Mouse (Mus musculus): ENCODE results near the gene Abhd12b.
A peak's percentile ranks its signal among the peaks of the same experiment; 100 is the strongest.

Gene Abhd12b

GRCm38 (mm10) chr12:70153842-70154241, at the start of gene Abhd12b:
Abhd12b (plus strand) TSS chr12:70154142.
- no peak for DNase-seq

- no peak for DNase-seq
Measured at GRCm38 (mm10) chr12:70104199-70104598, 49.7 kb upstream of the Abhd12b start.

DNA sequence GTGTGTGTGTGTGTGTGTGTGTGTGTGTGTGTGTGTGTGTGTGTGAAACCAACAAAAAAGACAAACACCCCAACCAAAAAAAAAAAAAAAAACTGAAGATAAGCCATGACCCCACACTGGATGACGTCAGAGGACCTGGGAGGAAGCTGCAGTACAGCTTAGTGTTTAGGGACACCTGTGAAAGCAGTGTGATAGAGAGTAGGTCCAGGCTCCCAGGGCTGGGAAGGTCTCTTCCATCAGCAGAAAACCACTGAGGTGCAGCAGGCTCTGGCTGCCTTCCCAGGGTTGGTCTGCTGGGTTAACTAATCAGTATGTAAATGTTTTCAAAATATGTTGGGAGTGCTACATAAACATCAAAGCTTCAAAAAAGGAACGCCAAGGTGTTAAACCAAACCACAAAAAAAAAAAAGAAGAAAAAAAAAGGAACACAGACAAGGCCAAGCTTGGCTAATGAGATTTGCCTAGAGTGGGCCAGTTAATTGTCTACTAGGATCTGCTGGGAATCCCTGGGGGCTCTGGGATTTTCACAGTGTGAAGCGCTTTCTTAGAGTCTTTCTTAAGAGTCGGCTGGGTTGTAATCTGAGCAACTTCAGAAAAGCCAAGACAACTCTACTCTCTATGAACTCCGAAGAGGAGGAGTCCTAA, 49.0 kb upstream of the Abhd12b start:
- DNase-seq, result no peak

GRCm38 (mm10) chr12:70105885-70106284, 48.1 kb upstream of the Abhd12b start:
- no peak for DNase-seq

- no peak for DNase-seq
Measured at GRCm38 (mm10) chr12:70106508-70106907, 47.4 kb upstream of the Abhd12b start.

DNA sequence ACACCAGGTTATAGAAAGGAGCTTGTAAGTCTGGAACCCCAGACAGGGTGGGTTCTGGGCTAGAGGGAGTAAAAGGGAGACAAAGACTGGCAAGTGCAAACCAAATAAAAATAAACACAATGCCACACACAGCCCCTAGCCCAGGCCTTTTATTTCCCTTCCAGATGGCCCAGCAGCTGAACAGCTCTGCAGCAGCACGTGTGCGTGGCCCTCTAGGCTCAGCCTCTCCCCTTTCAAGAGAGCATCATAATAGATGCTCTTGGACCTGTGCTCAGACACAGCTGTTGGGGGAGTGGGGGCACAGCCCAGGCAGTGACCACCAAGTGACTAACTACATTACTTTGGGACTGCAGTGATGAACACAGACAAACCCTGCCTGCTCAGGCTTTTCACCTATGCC, 45.8 kb upstream of the Abhd12b start:
- DNase-seq, result no peak

GRCm38 (mm10) chr12:70109921-70110320, 44.0 kb upstream of the Abhd12b start:
- no peak for DNase-seq

DNA sequence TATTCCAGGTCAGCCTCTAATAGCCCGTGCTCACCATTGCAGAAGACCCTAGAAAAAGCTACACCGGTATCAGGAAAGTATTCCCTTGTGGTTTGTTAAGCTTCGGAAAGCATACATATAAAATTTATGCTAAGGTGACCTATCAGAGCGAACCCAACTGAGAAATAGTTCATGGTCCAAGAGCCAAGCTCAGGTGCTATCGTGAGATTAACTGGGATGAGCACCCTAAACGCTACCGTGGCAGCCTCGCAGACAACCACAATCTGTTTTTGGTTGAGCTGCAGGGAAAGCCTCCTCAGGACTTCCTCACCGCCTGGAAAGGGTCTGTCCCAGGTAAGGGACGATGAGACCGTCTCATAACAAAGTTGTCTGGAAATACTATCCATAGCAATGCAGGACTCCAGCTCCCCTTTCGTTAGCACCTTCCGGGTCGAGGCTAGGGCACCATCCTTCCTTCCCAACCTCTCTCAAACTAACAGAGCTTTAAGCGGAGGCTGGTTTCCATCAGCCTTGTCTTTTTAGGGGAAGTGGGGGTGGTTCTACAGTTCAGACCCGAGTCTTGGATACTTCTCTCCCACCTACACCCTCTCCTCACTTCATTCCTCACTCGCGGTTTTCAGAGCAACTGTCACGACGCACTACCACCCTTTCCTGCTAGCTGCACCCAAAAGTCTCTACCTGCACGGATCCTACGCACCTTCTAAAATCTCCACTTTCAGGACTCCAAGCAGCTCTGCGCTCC, 43.4 kb upstream of the Abhd12b start:
- no peak for DNase-seq

GRCm38 (mm10) chr12:70111117-70111366, 42.9 kb upstream of the Abhd12b start:
- no peak for DNase-seq

DNA sequence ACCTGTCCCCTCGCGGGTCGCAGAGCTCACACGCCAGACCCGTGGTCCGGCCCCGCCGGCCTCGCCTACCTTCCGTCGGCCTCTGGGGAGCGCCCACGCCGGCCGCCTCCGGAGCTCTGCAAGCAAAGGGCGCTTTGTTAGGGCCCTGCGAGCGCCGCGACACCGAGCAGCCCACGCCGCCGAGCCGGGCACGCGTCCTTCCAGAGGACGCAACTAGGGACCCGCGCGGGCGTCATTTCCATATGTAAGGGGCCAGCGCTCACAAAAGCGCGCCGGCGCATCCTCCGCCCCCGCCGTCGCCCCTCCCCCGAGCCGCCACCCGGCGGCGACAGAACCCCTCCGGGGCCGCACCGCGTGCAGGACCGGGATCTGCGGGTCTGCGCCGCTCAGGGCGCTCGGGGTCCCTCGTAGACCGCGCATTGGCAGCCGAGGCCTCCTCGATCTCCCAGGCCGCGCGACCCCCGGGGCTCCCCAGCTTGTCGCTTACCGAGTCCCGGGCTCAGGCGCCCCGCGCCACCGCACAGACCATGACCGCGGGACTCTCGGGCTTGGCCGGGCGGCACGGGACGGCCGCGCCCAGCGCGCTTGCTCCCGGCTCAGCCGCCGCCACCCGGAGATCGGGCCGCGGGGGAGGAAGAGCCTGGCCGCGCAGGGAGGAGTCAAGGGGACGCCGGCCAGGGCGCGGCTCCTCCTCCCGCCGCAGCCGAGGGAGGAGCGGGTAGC, 42.4 kb upstream of the Abhd12b start:
- peak; percentile 62 for DNase-seq

- DNase-seq, result no peak
Measured at GRCm38 (mm10) chr12:70112090-70112383, 41.9 kb upstream of the Abhd12b start.

DNA sequence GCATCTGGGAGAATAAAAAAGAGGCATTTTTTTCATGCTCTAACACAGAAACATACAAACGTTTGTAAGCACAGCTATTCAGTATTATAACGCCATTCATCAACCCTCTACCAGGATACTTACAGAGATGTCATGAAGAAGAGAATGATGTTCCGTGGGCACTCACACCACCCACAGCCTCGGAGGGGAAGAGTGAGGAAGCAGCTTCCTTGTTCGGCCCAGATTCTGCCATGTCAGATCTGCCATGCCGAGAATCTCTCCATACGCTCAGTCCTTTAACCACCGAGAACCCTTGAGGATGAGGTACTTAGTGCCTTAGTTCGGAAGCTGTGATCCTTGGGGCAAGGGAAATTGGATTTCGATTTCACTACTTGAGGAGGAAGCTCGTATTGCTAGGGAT, 40.6 kb upstream of the Abhd12b start, which contains the start of gene Nin:
Gene Nin, minus strand, starts transcription at position 367 of the 400 bp plus-strand sequence.
- no peak for DNase-seq

GRCm38 (mm10) chr12:70117146-70117545, 36.8 kb upstream of the Abhd12b start:
- no peak for DNase-seq

DNA sequence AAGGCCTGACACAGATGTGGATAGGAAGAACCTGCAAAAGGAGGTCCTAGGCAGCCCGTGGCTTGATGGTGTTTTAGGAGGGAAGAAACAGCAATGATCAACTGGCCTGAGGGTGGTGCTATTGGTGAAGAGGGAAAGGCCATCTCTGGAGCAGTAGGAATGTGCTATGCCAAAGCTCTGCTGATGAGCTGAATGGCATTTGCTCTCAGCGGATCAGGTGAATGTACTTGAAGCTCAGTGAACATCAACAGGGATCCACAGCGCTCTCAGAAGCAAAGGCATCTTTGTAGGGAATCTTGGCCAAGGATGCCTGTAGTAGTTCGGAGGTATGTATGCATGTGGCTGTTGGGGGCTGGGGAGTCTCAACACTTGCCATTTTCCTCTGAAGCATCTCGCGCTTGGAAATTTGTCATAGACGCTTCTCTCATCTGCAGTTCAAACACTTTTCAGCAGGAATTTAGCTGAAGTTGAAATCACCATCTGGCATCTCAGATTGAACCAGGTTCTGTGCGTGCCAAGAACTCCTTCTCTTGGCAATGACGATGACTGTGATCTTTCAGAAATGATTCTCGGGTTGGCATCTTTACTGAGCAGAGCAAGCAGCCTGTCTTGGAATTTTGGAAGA, 35.1 kb upstream of the Abhd12b start:
- peak; percentile 87 for DNase-seq

- DNase-seq, result no peak
Measured at GRCm38 (mm10) chr12:70119552-70119951, 34.4 kb upstream of the Abhd12b start.

GRCm38 (mm10) chr12:70126626-70127025, 27.3 kb upstream of the Abhd12b start:
- DNase-seq, result no peak

DNA sequence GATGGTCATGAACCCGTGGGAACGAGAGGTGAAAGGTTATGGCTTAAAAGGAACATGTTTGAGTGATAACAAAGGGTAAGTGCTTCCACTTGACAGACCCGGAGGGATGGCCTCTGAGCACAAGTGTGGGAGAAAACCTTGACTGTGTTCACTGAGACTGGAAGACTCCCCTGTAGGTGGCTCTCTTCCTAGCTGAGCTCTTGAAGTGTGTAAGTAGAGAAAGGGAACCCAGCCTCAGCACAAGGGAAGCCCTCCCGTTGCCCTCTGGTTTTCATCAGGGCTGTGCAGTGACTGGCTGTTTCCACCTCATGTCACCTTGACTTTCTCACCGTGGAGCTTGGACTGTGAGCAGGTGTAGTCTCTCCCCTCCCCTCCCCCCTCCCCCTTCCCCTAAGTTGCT, 24.8 kb upstream of the Abhd12b start:
- DNase-seq, result no peak

GRCm38 (mm10) chr12:70131042-70131675, 22.8 kb upstream of the Abhd12b start:
- peak; percentile 41 for DNase-seq

GRCm38 (mm10) chr12:70134627-70135235, 19.2 kb upstream of the Abhd12b start:
- DNase-seq, result no peak

- no peak for DNase-seq
Measured at GRCm38 (mm10) chr12:70136185-70136756, 17.7 kb upstream of the Abhd12b start.

DNA sequence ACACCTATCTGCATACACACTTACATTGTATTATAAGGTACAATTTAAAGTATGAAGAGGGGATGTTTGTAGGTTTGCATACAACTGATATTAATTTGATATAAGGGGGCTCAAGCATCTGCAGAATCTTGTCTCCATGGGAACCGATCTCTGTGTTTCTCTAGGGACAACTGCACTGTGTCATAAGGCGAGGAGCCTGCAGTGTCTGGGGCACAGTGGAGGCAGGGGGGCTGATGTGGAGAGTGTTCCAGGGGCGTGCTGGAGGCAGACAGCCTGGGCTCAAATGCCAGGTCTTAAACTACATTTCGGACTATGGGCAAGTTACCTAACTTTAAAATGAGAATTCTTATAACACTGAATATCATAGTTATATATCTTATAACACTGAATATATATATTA, 16.8 kb upstream of the Abhd12b start:
- no peak for DNase-seq

- no peak for DNase-seq
Measured at GRCm38 (mm10) chr12:70137626-70138025, 16.3 kb upstream of the Abhd12b start.

GRCm38 (mm10) chr12:70139871-70140270, 14.1 kb upstream of the Abhd12b start:
- no peak for DNase-seq

Data from layer of hippocampus, adult 9-11 months (tissue).